Mouse (Mus musculus): Measurements from ENCODE around the gene Cyp2c55. TPM values are rescaled to one million over a fixed set of nuclear protein-coding genes. Genes with fewer than 3 reads are reported as not detected.

The Cyp2c55 gene
- polyA plus RNA-seq (2016; fragmentation: Nextera tagmentation; extraction: Ambion mirVana), result not detected in 2 replicates

DNA sequence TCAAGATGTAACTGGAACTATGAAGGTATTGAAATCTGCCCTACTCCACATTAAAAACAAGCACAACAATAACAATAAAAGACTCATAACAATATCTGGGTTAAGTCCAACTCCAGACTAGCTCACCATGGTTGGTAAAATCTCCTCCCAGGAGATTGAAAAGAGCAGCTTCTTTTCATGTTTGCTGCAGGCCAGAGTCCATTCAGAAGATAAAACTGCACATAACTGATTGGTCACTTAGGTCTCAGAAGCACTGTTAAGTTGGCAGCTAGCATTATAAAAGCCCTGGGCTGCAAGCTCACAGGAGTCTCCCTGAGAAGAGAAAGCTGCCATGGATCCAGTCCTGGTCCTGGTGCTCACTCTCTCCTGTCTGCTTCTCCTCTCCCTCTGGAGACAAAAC, at the start of gene Cyp2c55:
Gene Cyp2c55, plus strand, starts transcription at position 305 of the 400 bp plus-strand sequence.
- no peak for ATAC-seq (ENCODE audit: insufficient number of reproducible peaks, low FRiP score)
- no peak within 1 kb of the TSS for H3K9ac ChIP-seq
- no peak within 1 kb of the TSS for H3K27ac ChIP-seq (ENCODE audit: poor library complexity, severe bottlenecking)
- no peak within 1 kb of the TSS for H3K4me3 ChIP-seq
- H3K4me2 ChIP-seq, result no peak within 1 kb of the TSS
- no peaks in the 10 kb centered on the region for H3K27me3 ChIP-seq (replicated peaks)
- H3K36me3 ChIP-seq, result no peaks in the 10 kb centered on the region
- no peaks in the 10 kb centered on the region for H3K9me3 ChIP-seq (replicated peaks)
- H3K4me1 ChIP-seq (replicated peaks), result no peaks in the 10 kb centered on the region

DNA sequence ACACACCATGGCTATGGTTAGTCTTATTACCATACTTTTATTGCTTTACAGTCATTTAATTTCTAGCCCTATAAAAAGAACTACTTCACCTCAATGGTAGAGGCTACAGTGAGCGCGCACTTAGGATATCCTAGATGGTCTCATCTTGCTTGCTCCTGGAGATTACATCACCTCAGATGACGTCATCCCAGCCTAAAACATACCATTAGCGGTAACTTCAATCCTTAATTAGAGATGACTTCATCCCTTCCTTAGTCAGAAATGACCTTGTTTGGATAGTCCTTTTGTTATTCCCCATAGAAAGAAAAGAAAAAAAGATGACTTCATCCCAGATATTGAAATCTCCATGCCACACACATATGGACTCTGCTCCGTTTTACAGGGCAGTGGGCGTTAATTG, 36.1 kb upstream of the Cyp2c55 start:
- Histone ChIP-seq H3K4me2 (no peak overlapping the region), H3K4me1 (replicated peaks) (no peaks in the 10 kb centered on the region), H3K9me3 (replicated peaks) (no peaks in the 10 kb centered on the region), H3K27ac (ENCODE audit: poor library complexity, severe bottlenecking) (no peak overlapping the region), H3K27me3 (replicated peaks) (no peaks in the 10 kb centered on the region), H3K36me3 (peaks cover 21% of the 10 kb centered on the region), H3K4me3 (no peak overlapping the region), H3K9ac (no peak overlapping the region)
- WGBS, result 70% methylated on average over 6 of the region's 6 CpGs
- no peak for ATAC-seq (ENCODE audit: insufficient number of reproducible peaks, low FRiP score)

DNA sequence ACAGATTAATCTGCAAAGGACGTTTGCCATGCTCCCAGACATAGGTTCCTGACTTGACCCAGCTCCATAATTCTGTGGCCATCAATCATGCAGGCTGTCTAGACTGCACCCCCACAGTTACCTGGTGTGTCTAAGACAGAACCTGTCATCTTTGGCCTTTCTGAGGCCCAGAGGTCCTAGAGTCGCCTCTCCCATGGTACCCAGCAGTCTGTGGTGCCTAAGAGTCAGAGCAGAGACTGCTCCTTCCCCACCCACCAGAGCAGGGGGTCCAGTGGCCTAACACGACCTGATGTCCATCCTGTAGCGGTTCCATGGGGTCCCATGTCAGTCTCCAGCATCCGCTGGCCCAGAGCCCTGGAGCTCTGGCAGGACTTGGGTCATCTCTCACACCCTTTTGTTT, 34.2 kb upstream of the Cyp2c55 start:
- no peak for ATAC-seq (ENCODE audit: insufficient number of reproducible peaks, low FRiP score)
- peaks cover 14% of the 10 kb centered on the region for H3K36me3 ChIP-seq
- no peaks in the 10 kb centered on the region for H3K4me1 ChIP-seq (replicated peaks)
- H3K9ac ChIP-seq, result no peak overlapping the region
- H3K9me3 ChIP-seq (replicated peaks), result no peaks in the 10 kb centered on the region
- H3K4me2 ChIP-seq, result no peak overlapping the region
- no peaks in the 10 kb centered on the region for H3K27me3 ChIP-seq (replicated peaks)
- H3K27ac ChIP-seq (ENCODE audit: poor library complexity, severe bottlenecking), result no peak overlapping the region
- WGBS, result 68% methylated on average over 5 of the region's 5 CpGs
- no peak overlapping the region for H3K4me3 ChIP-seq

DNA sequence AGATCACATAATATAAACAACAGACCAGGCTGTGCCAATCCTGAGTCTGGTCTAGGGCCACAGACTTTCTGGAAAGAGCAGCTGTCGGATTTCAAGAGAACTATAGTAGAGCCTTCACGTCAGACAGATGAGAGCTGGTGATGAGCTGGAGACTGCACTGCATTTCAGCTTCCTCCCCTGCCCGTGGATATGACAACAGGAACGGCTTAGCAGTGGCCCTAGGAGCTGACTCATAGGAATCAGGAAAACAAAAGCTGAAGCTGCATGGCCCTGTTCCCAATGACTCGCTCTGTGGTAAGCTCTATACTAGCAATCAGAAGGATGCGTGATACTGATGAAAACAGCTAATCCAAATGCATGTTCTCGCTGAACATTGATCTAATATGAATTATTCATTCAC, 33.2 kb upstream of the Cyp2c55 start:
- WGBS, result 58% methylated on average over 7 of the region's 7 CpGs
- H3K27me3 ChIP-seq (replicated peaks), result no peaks in the 10 kb centered on the region
- H3K9ac ChIP-seq, result no peak overlapping the region
- no peak overlapping the region for H3K4me3 ChIP-seq
- ATAC-seq (ENCODE audit: insufficient number of reproducible peaks, low FRiP score), result no peak
- peaks cover 14% of the 10 kb centered on the region for H3K36me3 ChIP-seq
- H3K4me1 ChIP-seq (replicated peaks), result no peaks in the 10 kb centered on the region
- no peak overlapping the region for H3K27ac ChIP-seq (ENCODE audit: poor library complexity, severe bottlenecking)
- H3K4me2 ChIP-seq, result no peak overlapping the region
- no peaks in the 10 kb centered on the region for H3K9me3 ChIP-seq (replicated peaks)

DNA sequence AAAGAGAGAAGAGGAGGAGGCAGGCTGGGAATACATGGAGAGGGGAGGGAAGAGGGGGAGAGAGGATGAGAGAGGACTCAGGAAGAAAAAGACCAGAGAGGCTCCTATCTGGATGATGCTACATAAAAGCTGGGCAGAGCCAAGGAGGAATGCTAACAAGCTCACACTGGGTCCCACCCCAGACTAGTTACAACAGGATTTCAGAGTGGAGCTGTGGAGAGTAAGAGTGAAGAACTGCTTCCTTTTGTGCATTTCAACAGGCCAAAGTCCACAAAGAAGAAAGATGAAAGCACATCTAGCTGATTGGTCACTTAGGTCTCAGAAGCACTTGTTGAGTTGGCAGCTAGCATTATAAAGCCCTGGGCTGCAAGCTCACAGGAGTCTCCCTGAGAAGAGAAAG, 30.6 kb upstream of the Cyp2c55 start:
- H3K27me3 ChIP-seq (replicated peaks), result no peaks in the 10 kb centered on the region
- H3K4me2 ChIP-seq, result no peak overlapping the region
- H3K9ac ChIP-seq, result no peak overlapping the region
- H3K27ac ChIP-seq (ENCODE audit: poor library complexity, severe bottlenecking), result no peak overlapping the region
- no peak for ATAC-seq (ENCODE audit: insufficient number of reproducible peaks, low FRiP score)
- H3K4me1 ChIP-seq (replicated peaks), result no peaks in the 10 kb centered on the region; the same call in 1 of the 2 replicates
- H3K4me3 ChIP-seq, result no peak overlapping the region
- no peaks in the 10 kb centered on the region for H3K9me3 ChIP-seq (replicated peaks)
- H3K36me3 ChIP-seq, result peaks cover 3% of the 10 kb centered on the region

DNA sequence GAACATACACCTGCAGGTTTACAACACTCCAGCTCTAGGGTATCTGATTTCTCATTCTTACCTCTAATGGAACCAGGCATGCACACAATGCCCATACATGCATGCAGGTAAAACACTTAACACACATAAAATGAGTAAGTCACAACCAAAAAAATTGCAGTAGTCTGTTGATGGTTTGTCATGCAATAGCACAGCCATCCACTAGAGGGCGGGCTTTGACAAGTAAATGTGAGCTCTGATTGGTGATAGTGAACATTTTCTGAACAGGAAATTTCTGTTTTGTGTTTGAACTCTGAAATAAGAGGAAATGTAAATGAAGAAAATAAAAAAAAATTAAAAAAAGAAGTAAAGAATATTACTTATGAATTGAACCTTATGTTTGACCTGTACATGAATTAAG, 24.9 kb upstream of the Cyp2c55 start:
- Histone ChIP-seq H3K27me3 (replicated peaks) (no peaks in the 10 kb centered on the region), H3K9me3 (replicated peaks) (no peaks in the 10 kb centered on the region), H3K36me3 (no peaks in the 10 kb centered on the region), H3K27ac (ENCODE audit: poor library complexity, severe bottlenecking) (no peak overlapping the region), H3K4me1 (replicated peaks) (no peaks in the 10 kb centered on the region; the same call in 1 of the 2 replicates), H3K4me2 (no peak overlapping the region), H3K4me3 (no peak overlapping the region), H3K9ac (no peak overlapping the region)
- WGBS, result 0% methylated on average over 1 of the region's 1 CpGs
- ATAC-seq (ENCODE audit: insufficient number of reproducible peaks, low FRiP score), result no peak

DNA sequence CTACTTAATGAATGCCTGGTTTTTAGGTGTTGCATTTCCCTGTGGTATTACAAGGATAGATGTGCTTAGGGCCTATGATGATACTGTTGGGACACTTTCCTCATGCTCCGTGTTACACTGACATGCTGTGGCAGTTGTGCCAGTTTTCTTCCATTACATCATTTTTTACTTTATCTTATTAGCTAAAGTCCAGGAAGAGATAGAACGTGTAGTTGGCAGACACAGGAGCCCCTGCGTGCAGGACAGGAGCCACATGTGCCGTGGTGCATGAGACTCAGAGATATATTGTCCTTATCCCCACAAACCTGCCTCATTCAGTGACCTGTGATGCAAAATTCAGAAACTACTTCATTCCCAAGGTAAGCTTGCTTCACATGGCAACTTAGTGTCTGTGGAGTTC, 8.6 kb upstream of the Cyp2c55 start:
- no peak overlapping the region for H3K4me3 ChIP-seq
- ATAC-seq (ENCODE audit: insufficient number of reproducible peaks, low FRiP score), result no peak
- no peaks in the 10 kb centered on the region for H3K4me1 ChIP-seq (replicated peaks)
- no peak overlapping the region for H3K27ac ChIP-seq (ENCODE audit: poor library complexity, severe bottlenecking)
- no peaks in the 10 kb centered on the region for H3K27me3 ChIP-seq (replicated peaks)
- H3K9ac ChIP-seq, result no peak overlapping the region
- H3K4me2 ChIP-seq, result no peak overlapping the region
- peaks cover 7% of the 10 kb centered on the region for H3K9me3 ChIP-seq (replicated peaks)
- WGBS, result 45% methylated on average over 4 of the region's 4 CpGs
- no peaks in the 10 kb centered on the region for H3K36me3 ChIP-seq

DNA sequence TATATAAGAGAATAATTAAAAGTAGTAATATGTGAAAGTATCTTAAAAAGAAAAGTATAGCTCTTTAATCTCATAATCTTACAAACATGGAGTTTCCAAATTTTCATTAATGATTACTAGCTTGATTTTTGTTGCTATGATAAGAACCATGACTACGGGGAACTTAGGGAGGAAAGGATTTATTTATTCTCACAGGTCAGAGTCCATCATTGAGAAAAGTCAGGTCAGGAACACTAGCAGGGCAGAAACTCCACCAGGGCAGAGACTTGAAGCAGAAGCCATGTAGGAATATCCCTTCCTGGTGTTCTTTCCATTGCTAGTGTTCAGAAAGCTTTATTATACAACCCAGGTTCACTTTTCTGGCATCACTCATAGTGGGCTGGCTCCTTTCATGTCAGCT, 8.1 kb upstream of the Cyp2c55 start:
- no peaks in the 10 kb centered on the region for H3K4me1 ChIP-seq (replicated peaks)
- H3K4me3 ChIP-seq, result no peak overlapping the region
- H3K9ac ChIP-seq, result no peak overlapping the region
- H3K36me3 ChIP-seq, result no peaks in the 10 kb centered on the region
- 76% methylated on average over 1 of the region's 1 CpGs for WGBS
- H3K27ac ChIP-seq (ENCODE audit: poor library complexity, severe bottlenecking), result no peak overlapping the region
- no peaks in the 10 kb centered on the region for H3K27me3 ChIP-seq (replicated peaks)
- ATAC-seq (ENCODE audit: insufficient number of reproducible peaks, low FRiP score), result no peak
- H3K9me3 ChIP-seq (replicated peaks), result peaks cover 3% of the 10 kb centered on the region
- no peak overlapping the region for H3K4me2 ChIP-seq

DNA sequence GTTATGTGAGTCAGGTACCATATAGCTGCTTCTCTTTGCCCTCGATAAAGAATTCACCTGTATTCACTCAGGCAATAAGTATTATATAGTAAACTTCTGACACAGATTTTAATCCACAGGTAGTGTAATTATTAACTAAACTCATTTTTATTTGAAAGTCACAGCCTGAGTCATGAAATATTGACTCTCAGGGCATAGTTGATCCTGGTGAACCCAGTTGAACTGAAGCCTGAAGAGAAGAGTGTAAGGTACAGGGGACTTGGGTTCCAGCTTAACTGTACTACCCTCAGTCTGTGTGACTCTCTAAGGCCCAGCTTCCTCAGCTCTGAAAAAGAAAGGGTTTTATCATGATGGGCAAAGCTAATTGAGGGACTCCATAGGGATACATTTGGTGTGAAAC, 1.7 kb upstream of the Cyp2c55 start:
- Histone ChIP-seq H3K4me2 (no peak overlapping the region), H3K4me1 (replicated peaks) (no peaks in the 10 kb centered on the region), H3K36me3 (no peaks in the 10 kb centered on the region), H3K27ac (ENCODE audit: poor library complexity, severe bottlenecking) (no peak overlapping the region), H3K4me3 (no peak overlapping the region), H3K9me3 (replicated peaks) (no peaks in the 10 kb centered on the region), H3K9ac (no peak overlapping the region), H3K27me3 (replicated peaks) (no peaks in the 10 kb centered on the region)
- no peak for ATAC-seq (ENCODE audit: insufficient number of reproducible peaks, low FRiP score)
- 87% methylated on average over 1 of the region's 1 CpGs for WGBS

DNA sequence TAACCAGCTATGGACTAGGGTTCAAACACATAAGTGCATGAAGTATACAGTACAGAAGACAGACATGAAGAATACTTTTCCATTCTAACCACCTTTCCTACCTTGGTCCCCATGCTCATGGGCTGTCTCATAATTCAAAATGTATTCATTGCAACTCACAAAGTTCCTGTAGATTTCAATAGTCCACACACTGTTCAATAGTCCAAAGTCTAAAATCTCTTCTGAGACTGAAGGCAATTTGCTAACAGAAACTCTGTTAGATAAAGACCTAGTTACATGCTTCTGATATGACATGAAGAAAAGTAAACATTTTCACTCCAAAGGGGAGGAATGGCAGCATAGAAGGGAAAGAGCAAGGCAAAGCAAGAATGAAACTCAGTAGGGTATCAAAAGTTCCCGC, 51.1 kb downstream of the Cyp2c55 start:
- no peak for ATAC-seq (ENCODE audit: insufficient number of reproducible peaks, low FRiP score)
- no peaks in the 10 kb centered on the region for H3K27me3 ChIP-seq (replicated peaks)
- WGBS, result 86% methylated on average over 1 of the region's 1 CpGs
- no peak overlapping the region for H3K4me3 ChIP-seq
- H3K4me2 ChIP-seq, result no peak overlapping the region
- H3K27ac ChIP-seq (ENCODE audit: poor library complexity, severe bottlenecking), result no peak overlapping the region
- no peak overlapping the region for H3K9ac ChIP-seq
- no peaks in the 10 kb centered on the region for H3K4me1 ChIP-seq (replicated peaks)
- no peaks in the 10 kb centered on the region; the same call in 1 of the 2 replicates for H3K9me3 ChIP-seq (replicated peaks)
- no peaks in the 10 kb centered on the region for H3K36me3 ChIP-seq

DNA sequence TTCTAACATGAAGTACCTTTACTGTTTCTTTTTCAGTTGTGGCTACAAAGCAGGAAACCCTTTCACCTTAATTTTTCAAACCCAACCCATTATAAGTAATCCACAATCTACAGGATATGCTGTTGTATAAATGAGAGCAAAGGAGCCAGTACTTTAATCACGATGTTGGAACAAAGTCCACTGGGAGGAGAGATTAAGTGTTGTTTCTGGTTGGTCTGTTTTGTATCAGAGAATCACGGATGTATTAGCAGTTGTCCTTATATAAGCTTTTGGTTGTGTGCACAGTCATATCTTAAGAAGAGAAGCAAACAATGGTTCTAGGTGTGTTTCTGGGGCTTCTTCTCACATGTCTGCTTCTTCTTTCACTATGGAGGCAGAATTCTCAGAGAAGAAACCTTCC, 53.9 kb downstream of the Cyp2c55 start, which contains the start of gene Cyp2c65:
Gene Cyp2c65, plus strand, starts transcription at position 297 of the 400 bp plus-strand sequence.
- H3K9me3 ChIP-seq (replicated peaks), result no peaks in the 10 kb centered on the region; the same call in 1 of the 2 replicates
- no peaks in the 10 kb centered on the region for H3K4me1 ChIP-seq (replicated peaks)
- no peak for ATAC-seq (ENCODE audit: insufficient number of reproducible peaks, low FRiP score)
- H3K27ac ChIP-seq (ENCODE audit: poor library complexity, severe bottlenecking), result no peak within 1 kb of the TSS
- 57% methylated on average over 2 of the region's 2 CpGs for WGBS
- H3K27me3 ChIP-seq (replicated peaks), result no peaks in the 10 kb centered on the region
- no peak within 1 kb of the TSS for H3K9ac ChIP-seq
- H3K4me3 ChIP-seq, result no peak within 1 kb of the TSS
- H3K36me3 ChIP-seq, result no peaks in the 10 kb centered on the region
- H3K4me2 ChIP-seq, result no peak within 1 kb of the TSS
